Mouse (Mus musculus): ENCODE data around the gene Mia2.
"Not testable (repeated sequence)": the region's sequence is repeated elsewhere in the genome, so short reads cannot be mapped to it uniquely, and the experiment has no call there.

Gene Mia2

GRCm38 (mm10) chr12:59095104-59096025 lies at the start of gene Mia2:
Mia2 (plus strand) TSS chr12:59095799.
- peak in 1 of 2 experiments; percentile 11 for DNase-seq

DNA sequence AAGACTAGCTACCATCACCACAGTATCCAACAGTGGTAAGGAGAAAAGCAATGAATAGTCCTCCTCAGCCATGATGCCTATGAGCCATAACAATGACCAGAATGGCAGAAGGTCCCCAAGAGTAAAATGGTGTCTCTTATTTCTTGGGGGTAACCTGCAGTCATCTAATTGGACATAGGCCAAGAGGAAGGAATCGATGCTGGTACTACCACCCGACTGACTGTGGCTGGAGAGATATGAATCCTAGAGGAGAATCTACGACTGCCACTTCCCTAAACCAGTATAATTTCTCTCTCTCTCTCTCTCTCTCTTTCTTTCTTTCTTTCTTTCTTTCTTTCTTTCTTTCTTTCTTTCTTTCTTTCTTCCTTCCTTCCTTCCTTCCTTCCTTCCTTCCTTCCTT lies 43.1 kb upstream of the Mia2 start:
- DNase-seq = no peak

DNA sequence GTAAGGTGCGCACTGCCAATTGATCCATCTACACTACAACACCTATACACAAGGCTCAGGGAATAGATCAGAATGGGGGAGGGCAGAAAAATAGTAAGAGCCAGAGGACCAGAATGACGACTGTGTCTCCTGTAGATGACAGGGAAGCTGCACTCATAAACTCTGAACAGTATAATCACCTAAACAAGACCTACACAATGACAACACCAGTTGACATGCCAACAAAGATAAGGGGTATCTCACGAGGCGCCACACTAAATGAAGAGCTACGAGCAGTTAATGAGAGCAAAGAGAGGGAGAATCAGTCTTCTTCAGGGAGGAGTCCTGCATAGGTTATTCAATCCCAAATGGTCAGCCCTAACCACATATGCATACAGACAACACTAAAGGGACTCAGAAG lies 42.4 kb upstream of the Mia2 start:
- no peak for DNase-seq

DNA sequence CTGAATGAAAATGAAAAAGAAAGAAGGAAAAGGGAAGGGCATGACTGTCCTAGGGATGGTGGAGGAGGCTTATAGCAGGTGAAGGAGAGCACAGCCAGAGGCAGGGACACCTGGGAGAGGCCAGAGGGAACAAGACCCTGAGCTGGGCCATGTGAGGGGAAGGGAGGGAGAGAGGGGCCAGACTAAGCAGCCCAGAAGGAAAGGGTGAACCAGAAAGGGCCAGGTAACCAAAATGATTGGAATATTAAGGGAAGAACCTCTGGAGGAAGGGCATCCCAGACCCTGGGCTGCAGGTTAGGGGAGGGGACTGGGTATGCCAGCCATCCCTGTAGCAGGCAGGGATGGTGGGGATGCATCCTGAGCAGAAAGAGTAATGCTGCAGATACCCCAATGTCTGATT lies 41.6 kb upstream of the Mia2 start:
- DNase-seq = no peak

DNA sequence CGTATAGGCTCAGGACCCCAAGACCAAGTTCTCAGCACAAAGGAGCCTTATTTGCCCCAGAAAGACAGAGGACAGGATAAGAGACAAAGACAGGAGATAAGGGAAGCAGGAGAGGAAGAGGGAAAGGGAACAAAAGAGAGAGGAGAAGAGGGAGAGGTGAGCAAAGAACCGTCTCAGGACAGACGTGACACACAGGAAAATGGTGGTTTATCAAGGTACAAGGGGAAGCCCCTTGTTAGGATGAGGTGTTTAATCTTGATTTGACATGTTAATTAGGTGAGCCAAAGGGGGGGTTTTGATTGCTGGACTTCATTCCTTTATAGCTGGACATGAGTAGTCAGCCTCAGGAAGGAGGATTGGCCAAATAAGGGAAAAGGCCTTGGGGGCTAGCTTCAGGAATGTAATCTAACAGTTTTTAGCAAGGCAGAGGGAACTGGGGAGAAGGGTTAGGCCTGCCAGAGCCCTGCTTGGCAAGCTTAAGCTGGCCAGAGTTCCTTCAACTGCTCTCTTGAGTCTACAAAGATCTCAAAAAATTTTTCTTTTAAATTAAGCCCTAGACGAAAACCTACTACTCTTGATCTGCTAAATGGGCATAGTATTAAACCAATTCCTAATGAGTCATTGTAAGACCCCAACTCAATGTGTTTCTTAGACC lies 40.3 kb upstream of the Mia2 start:
- no peak for DNase-seq

DNA sequence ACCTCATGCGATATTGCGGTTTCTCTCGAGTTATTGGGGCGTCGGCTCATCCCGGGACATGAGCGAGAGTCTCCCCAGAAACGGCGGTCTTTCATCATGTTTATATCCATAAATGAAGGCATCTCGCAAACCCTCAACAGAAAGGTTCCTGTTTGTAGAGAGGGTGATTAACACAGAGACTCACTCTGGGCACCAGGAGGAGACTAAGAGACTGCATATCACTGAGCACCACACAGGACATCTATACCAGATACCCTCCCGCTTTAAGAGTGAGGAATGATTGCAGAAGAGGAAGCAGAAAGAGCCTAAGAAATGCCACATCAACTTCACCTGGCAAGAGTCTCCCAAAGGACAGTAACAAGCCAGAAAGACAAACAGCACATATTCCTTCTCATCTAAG lies 39.4 kb upstream of the Mia2 start:
- DNase-seq = no peak

DNA sequence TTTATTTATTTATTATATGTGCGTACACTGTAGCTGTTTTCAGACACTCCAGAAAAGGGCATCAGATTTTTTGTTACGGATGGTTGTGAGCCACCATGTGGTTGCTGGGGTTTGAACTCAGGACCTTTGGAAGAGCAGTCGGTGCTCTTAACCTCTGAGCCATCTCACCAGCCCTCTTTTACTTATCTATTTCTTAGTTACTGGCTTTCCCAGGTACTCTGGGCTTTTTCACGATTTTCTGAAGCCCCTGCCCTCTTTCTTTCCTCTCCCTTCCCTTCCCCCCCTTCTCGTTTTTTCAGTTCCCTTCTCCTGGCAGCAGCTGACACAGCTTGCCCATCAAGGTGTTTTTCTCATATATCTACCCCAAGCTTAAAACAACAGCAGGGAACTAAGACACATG lies 37.4 kb upstream of the Mia2 start:
- DNase-seq = not testable (repeated sequence)

- no peak for DNase-seq
Observed at GRCm38 (mm10) chr12:59060322-59060721, 35.3 kb upstream of the Mia2 start.

DNA sequence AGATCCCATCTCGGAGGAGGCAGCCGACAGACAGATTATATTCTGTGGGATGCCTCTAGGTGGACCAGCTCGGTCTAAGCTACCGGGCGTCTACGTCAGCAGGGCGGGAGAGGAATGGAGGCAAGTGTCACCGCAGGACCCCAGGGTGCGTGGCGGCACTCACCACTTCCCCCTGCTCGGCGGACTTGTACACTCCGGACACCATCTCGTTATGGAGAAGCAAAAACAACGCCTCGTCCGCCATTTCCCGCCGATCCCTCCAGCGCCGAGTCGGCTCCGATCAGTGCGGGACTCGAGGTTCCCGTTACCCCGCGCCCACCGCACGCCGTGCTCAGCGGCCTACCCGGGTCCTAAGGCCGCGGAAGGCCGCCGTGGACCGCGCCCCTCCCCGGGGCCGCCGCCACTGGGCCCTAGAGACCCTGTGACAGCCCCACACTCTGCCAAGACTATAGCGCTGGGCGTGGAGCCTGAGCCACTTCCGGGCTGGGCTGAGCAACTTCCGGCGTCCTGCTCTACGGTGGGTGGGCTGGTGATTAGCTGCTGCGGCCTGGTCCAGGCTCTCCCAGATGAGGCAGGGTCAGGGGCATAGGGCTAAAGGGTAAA lies 34.5 kb upstream of the Mia2 start, which contains the start of gene Trappc6b:
Gene Trappc6b (minus strand): TSS at position 480 of the 603 bp plus-strand sequence.
- peak; percentile 86 to 92 for DNase-seq

- DNase-seq = no peak
Observed at GRCm38 (mm10) chr12:59064837-59065236, 30.8 kb upstream of the Mia2 start.

DNA sequence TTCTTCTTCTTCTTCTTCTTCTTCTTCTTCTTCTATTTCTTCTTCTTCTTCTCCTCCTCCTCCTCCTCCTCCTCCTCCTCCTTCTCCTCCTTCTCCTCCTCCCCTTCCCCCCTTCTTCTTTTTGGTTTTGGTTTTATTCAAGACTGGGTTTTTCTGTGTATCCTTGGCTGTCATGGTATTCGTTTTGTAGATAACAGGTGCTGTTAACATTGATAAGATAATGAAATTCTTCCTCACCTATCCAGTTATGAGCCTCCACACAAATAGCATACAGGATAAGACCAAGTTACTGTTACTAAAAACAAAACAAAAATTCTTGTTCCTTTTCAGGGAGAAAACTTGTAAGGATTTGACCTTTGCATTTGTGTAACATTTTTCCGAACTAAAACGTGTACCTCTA lies 29.8 kb upstream of the Mia2 start:
- no peak for DNase-seq

DNA sequence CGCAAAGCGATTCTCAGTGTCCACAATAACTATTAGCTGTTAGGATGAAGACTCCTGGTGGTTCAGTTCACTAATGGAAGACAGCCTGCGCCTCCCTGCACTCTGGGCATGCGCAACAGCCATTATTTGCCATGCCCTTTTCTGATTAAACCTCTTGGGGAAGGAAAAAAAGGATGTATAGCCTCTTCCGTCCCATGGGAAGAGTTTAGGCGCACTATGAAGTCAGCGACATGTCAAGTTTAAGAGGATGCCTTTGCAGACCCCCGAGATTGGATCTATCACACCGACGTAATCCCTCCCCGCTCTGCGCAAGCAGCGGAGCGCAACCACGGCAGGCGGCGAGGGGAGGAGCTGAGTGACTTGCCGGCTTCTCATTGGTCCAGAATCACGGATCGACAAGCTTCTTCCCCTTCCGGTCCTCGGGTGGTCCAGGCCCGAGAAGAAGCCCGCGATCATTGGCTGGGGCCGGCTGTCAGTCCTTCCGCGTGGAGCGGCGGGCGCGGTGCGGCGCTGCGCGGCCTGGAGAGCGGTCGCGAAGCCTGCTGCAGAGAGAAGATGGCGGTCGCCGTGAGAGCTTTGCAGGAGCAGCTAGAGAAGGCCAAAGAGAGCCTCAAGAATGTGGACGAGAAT lies 29.0 kb upstream of the Mia2 start, which contains the start of gene Pnn:
Gene Pnn (plus strand): TSS at position 437 of the 630 bp plus-strand sequence.
- peak; percentile 97 to 99 for DNase-seq

DNA sequence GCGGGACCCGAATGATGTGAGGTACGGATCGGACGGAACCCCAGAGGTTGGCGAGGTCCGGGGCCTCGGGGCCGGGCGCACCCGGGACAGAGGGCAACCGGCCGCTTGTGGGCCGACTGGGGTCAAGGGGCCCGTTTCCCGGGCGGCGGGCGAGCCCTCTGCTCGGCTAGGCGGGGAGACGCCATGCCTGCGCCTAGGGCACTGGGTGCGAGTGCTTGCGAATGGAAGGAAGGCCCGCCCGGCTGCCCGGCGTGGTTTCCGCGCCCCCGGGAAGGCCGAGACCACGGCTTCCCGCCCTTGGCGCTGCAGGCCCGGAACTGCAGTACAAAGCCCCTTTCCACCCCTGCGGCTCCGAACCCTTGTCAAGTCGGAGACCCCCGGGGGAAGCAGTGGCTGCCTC lies 28.5 kb upstream of the Mia2 start:
- no peak for DNase-seq

DNA sequence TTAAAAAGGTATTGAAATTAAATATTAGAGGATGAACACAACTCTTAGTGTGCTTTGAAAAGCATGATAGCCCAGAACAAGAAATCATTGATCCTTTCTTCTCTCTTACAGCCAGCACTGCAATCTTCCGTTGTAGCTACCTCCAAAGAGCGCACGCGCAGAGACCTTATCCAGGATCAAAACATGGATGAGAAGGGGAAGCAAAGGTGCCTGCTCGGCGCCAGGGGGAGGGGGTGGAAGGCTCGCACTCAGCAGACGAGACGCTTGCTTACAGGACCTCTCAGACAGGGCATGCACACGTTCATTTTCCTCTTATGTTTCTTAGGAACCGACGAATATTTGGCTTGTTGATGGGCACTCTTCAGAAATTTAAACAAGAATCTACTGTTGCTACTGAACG lies 26.8 kb upstream of the Mia2 start:
- no peak for DNase-seq

DNA sequence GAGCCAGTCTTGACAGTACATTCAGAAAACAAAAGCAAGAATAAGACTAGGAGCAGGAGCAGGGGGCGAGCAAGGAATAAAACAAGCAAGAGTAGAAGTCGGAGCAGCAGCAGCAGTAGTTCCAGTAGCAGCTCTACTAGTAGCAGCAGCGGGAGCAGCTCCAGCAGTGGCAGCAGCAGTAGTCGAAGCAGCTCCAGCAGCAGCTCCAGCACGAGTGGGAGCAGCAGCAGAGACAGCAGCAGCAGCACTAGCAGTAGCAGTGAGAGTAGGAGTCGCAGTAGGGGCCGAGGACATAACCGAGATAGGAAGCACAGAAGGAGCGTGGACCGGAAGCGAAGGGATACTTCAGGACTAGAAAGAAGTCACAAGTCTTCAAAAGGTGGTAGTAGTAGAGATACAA lies 23.3 kb upstream of the Mia2 start:
- DNase-seq = no peak

- no peak for DNase-seq
Observed at GRCm38 (mm10) chr12:59074052-59074451, 21.5 kb upstream of the Mia2 start.

DNA sequence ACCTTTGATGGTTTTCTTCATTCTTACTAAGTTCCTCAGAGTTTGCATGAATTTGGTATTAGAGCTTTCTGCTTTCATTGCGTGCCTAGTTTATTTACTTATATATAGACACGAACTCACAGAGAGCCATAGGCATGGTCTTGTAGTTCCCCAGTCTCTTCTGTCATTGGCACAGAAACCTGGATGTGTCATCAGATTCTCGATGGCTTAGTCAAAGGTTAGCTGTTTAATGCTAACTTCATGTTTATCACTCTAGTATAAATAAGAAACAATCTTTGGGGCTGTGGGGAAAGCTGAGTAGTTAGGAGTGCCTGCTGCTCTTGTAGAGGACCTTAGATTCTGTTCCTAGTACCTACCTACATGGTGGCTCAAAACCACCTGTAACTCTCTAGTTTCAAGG lies 18.6 kb upstream of the Mia2 start:
- no peak for DNase-seq

DNA sequence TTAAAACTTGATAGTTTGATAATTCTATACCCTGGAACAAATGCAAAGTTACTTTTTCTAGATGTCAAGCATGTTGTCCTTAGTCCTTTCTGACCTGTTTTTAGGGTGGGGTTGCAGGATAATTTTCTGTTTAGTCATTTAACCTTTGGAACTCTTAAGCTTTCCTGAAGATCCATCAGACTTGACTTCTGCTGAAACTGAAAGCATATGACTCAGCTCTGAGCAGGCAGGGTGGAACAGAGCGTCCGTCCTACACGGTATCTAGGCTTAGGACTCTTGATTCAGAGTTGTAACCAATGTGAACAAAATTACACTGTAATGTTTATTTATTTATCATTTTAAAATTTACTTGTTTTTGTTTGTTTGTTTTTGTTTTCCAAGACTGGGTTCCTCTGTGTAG lies 17.7 kb upstream of the Mia2 start:
- no peak for DNase-seq

DNA sequence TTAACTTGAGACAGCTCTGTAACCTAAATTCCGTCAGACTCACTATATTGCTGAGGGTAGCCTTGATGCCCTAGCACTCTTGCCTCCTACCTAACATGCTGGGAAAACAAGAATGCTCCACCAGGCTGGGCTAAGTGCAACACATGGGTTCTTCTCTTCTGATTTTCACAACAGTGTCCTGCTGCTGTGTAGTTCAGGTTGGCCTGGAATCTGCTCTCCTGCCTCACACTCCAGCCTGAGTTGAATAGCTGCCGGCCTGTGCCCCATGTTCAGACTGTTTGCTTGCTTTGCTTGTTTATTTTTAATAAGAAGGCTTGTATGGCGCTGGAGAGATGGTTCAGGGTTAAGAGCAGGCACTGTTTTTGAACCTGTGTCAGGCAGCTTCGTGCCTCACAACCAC lies 15.1 kb upstream of the Mia2 start:
- no peak for DNase-seq

DNA sequence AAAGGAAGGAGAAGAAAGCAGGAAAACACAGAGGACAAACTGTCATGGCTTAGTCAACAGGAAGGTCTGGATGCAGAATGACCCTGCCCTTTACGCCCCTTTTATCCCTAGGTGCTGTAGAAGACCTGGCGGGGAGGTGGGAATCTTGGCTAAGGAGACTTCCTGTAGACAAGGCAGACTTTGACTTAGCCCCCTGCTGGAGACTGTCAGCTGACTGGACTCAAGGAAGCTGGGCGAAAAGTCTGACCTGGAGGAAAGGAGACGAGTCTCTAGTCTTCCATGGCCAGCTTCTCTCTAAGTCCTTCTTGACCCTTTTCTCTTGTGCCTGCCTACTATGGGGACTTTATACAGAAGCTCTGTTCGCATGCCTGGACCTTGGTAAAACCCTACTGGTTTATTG lies 11.2 kb upstream of the Mia2 start:
- DNase-seq = no peak

GRCm38 (mm10) chr12:59086171-59086570 lies 9.4 kb upstream of the Mia2 start:
- no peak for DNase-seq

GRCm38 (mm10) chr12:59093543-59093942 lies 2.1 kb upstream of the Mia2 start:
- DNase-seq = no peak

DNA sequence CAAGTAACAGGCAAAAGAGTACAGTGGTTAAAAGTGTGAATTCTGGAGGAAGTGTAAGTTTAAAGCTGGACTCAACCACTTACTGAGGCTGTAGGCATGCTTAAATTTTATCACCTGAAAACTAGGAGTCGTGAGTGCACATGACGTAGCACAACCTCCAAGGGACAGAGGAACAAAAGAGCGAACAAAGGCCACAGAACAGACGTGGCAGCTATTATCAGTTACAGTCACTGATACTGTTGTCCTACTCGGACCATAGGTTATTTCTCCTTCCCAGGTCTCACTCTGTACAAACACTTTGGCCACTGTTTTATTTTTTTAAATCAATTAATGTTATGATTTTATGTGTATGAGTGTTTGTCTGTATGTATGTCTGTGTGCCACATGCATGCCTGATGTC lies 9.2 kb downstream of the Mia2 start:
- DNase-seq = no peak
